Mouse (Mus musculus): Measurements from ENCODE around the gene Adgrg7. TPM values are rescaled to one million over a fixed set of nuclear protein-coding genes. Genes with fewer than 3 reads are reported as not detected.

The Adgrg7 gene
- 0.24 TPM for total RNA-seq (2023)

DNA sequence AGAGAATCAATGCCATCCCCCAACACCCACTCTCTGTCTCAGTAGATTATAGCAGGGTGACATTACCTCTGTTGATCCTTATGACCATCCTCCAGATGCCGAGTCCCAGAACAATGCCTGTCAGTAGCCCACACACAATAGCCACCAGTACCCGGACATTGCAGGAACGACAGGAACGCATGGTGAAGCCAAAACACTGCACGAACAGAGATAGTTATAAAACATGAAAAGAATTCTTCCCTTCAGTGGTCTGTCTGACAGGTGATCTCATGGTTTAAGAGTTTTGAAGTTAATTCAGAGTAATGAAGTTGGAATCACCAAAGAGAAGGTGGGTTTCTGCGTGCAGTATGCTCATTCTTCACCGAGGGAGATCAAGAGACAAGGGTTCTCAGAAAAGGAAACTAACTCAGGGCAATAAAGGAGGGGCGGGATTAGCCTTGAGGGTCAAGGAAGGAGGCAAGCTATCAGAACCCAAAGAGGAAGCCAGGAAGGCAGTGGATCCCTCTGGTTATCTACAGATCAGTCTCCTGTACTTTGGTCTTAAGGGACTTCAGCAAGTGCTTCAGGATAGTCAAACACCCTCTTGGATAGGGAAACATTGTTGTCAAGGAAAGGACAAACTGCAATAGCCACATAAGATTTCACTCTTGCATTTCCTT lies at the start of gene Adgrg7:
TSS of gene Adgrg7 (minus strand) at position 375 of the 659 bp plus-strand sequence.

DNA sequence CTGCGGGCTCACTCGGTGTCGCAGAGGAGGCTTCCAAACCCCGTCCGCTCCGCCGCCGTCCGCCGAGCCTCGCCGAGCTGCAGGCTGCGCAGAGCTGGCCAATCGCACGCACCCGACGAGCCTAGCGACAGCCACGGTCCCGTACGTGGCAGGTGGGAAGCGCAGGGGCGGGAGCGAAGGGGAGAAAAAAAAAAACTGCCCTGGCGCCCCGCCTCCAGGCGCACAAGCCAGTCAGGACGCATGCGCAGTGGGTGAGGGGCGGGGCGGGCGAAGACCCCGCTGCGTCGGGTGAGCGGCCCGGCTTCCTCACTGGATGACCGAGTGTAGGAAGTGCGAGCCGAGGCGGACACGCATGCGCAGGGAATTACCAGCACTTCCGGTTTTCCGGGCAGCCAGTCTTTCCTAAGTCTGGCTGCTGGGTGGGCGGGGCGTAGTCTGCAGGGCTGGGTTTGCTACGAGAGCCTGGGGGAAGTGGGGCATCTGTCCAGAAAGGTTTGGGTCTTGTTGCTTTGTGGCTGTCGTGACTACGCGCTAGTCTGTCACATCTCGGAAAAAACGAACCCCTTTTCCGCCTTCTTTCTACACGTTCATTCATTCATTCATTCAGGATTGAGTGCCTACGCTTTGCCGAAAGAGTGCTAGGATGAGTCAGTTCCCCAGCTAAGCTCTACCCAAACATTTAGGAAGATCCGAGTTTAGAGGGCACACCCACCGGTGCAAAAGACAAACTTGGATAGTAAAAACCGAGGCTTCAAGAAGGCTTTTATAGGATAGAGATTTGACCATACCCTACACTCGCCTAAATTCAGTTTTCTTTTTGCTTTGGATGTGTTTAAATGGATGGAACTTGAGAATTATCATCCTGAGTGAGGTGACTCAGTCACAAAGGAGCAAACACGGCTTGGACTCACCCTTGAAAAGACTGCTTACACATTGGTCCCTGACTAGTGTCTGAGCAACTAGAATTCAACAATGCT lies 78.1 kb downstream of the Adgrg7 start, which contains the start of gene Tfg:
TSS of gene Tfg (minus strand) at position 227 of the 977 bp plus-strand sequence.

Other genes starting within 250 kb of the Adgrg7 start
- gene Tfg, start 78.4 kb downstream of the Adgrg7 start, total RNA-seq (2023): 24.5 TPM
- gene Tmem45a, start 90.3 kb upstream of the Adgrg7 start, total RNA-seq (2023): not detected
- not detected for gene Lnp1, start 132.2 kb upstream of the Adgrg7 start, total RNA-seq (2023)

All from CD8-positive naive resting alpha-beta T cell, adult 57 days (primary cell).